Mouse (Mus musculus) cortical plate, adult 2 months (tissue): ENCODE results near the gene Dhx30.

Experiments
- CTCF ChIP-seq: fragments of 200-500 bp; IDR thresholded peaks from 2 replicates; pipeline ENCODE4 v1.5.1; 2011; ENCODE audit warnings: mild to moderate bottlenecking, control low read depth, low read length; ENCODE audit not compliant: insufficient read depth; ENCODE audit errors: extremely low read depth
- POLR2A ChIP-seq: fragments of 200-500 bp; IDR thresholded peaks from 2 replicates; pipeline ENCODE4 v1.6.1; 2011; ENCODE audit warnings: mild to moderate bottlenecking, low read length, control low read depth; ENCODE audit not compliant: insufficient read depth; ENCODE audit errors: extremely low read depth

GRCm38 (mm10) chr9:110054080-110054421 lies 63.6 kb downstream of the Dhx30 start:
- TF ChIP-seq CTCF (no peak), POLR2A (no peak)
